Mouse (Mus musculus): ENCODE results near the gene Larp1. TPM values are rescaled to one million over a fixed set of nuclear protein-coding genes. Genes with fewer than 3 reads are reported as not detected.
A peak's percentile ranks its signal among the peaks of the same experiment; 100 is the strongest.

Gene Larp1
- polyA plus RNA-seq, 1 experiment from 2014 or later, result 18.5 TPM

- H3K4me2 ChIP-seq (ENCODE audit: low read length), result peak overlapping the region; percentile 53
- no peak for ATAC-seq
- peak overlapping the region; percentile 90 for H3K9ac ChIP-seq (replicated peaks; ENCODE audit: low read depth, low read length)
- no peaks in the 10 kb centered on the region for H3K27me3 ChIP-seq (replicated peaks; ENCODE audit: control insufficient read depth, insufficient read depth, low read length)
- 1% methylated on average over 16 of the region's 16 CpGs for WGBS
- H3K27ac ChIP-seq (ENCODE audit: low read length), result no peak overlapping the region; the same call in 1 of the 2 replicates
- H3K4me1 ChIP-seq (replicated peaks; ENCODE audit: control insufficient read depth, insufficient read depth, low read length), result peaks cover 22% of the 10 kb centered on the region
- no peaks in the 10 kb centered on the region for H3K36me3 ChIP-seq (ENCODE audit: control insufficient read depth, insufficient read depth)
- H3K4me3 ChIP-seq (replicated peaks; ENCODE audit: low read length), result peak overlapping the region; percentile 83
- no peaks in the 10 kb centered on the region for H3K9me3 ChIP-seq (ENCODE audit: control insufficient read depth, low read length)
Measured at GRCm38 (mm10) chr11:58010226-58010781, 1.4 kb downstream of the Larp1 start.

GRCm38 (mm10) chr11:58010930-58011329 is 2.1 kb downstream of the Larp1 start:
- ATAC-seq, result no peak
- WGBS, result 74% methylated on average over 1 of the region's 1 CpGs
- Histone ChIP-seq H3K27ac (ENCODE audit: low read length) (no peak overlapping the region), H3K9me3 (ENCODE audit: control insufficient read depth, low read length) (no peaks in the 10 kb centered on the region), H3K4me2 (ENCODE audit: low read length) (peak overlapping the region; percentile 53), H3K4me1 (replicated peaks; ENCODE audit: control insufficient read depth, insufficient read depth, low read length) (peaks cover 22% of the 10 kb centered on the region), H3K27me3 (replicated peaks; ENCODE audit: control insufficient read depth, insufficient read depth, low read length) (no peaks in the 10 kb centered on the region), H3K4me3 (replicated peaks; ENCODE audit: low read length) (peak overlapping the region; percentile 18), H3K9ac (replicated peaks; ENCODE audit: low read depth, low read length) (no peak overlapping the region), H3K36me3 (ENCODE audit: control insufficient read depth, insufficient read depth) (no peaks in the 10 kb centered on the region)

- Histone ChIP-seq H3K9ac (replicated peaks; ENCODE audit: low read depth, low read length) (no peak overlapping the region), H3K4me3 (replicated peaks; ENCODE audit: low read length) (no peak overlapping the region), H3K27me3 (replicated peaks; ENCODE audit: control insufficient read depth, insufficient read depth, low read length) (no peaks in the 10 kb centered on the region), H3K4me1 (replicated peaks; ENCODE audit: control insufficient read depth, insufficient read depth, low read length) (peaks cover 29% of the 10 kb centered on the region), H3K9me3 (ENCODE audit: control insufficient read depth, low read length) (no peaks in the 10 kb centered on the region), H3K27ac (ENCODE audit: low read length) (no peak overlapping the region), H3K4me2 (ENCODE audit: low read length) (no peak overlapping the region), H3K36me3 (ENCODE audit: control insufficient read depth, insufficient read depth) (no peaks in the 10 kb centered on the region)
- WGBS, result 81% methylated on average over 4 of the region's 4 CpGs
- ATAC-seq, result no peak
Measured at GRCm38 (mm10) chr11:58011813-58012212, 2.9 kb downstream of the Larp1 start.

GRCm38 (mm10) chr11:58012674-58013073 is 3.8 kb downstream of the Larp1 start:
- Histone ChIP-seq H3K36me3 (ENCODE audit: control insufficient read depth, insufficient read depth) (no peaks in the 10 kb centered on the region), H3K4me2 (ENCODE audit: low read length) (no peak overlapping the region), H3K9me3 (ENCODE audit: control insufficient read depth, low read length) (no peaks in the 10 kb centered on the region), H3K27ac (ENCODE audit: low read length) (no peak overlapping the region), H3K27me3 (replicated peaks; ENCODE audit: control insufficient read depth, insufficient read depth, low read length) (no peaks in the 10 kb centered on the region), H3K4me1 (replicated peaks; ENCODE audit: control insufficient read depth, insufficient read depth, low read length) (peaks cover 36% of the 10 kb centered on the region), H3K9ac (replicated peaks; ENCODE audit: low read depth, low read length) (no peak overlapping the region), H3K4me3 (replicated peaks; ENCODE audit: low read length) (no peak overlapping the region)
- 81% methylated on average over 1 of the region's 1 CpGs for WGBS
- ATAC-seq, result no peak

GRCm38 (mm10) chr11:58013100-58013499 is 4.2 kb downstream of the Larp1 start:
- Histone ChIP-seq H3K27ac (ENCODE audit: low read length) (no peak overlapping the region), H3K9ac (replicated peaks; ENCODE audit: low read depth, low read length) (no peak overlapping the region), H3K4me1 (replicated peaks; ENCODE audit: control insufficient read depth, insufficient read depth, low read length) (peaks cover 39% of the 10 kb centered on the region), H3K4me3 (replicated peaks; ENCODE audit: low read length) (no peak overlapping the region), H3K4me2 (ENCODE audit: low read length) (no peak overlapping the region), H3K36me3 (ENCODE audit: control insufficient read depth, insufficient read depth) (no peaks in the 10 kb centered on the region), H3K27me3 (replicated peaks; ENCODE audit: control insufficient read depth, insufficient read depth, low read length) (no peaks in the 10 kb centered on the region), H3K9me3 (ENCODE audit: control insufficient read depth, low read length) (no peaks in the 10 kb centered on the region)
- ATAC-seq, result no peak

GRCm38 (mm10) chr11:58014604-58015003 is 5.7 kb downstream of the Larp1 start:
- Histone ChIP-seq H3K4me3 (replicated peaks; ENCODE audit: low read length) (no peak overlapping the region), H3K27ac (ENCODE audit: low read length) (no peak overlapping the region), H3K27me3 (replicated peaks; ENCODE audit: control insufficient read depth, insufficient read depth, low read length) (no peaks in the 10 kb centered on the region), H3K4me1 (replicated peaks; ENCODE audit: control insufficient read depth, insufficient read depth, low read length) (peaks cover 39% of the 10 kb centered on the region), H3K4me2 (ENCODE audit: low read length) (no peak overlapping the region), H3K9ac (replicated peaks; ENCODE audit: low read depth, low read length) (no peak overlapping the region), H3K36me3 (ENCODE audit: control insufficient read depth, insufficient read depth) (no peaks in the 10 kb centered on the region), H3K9me3 (ENCODE audit: control insufficient read depth, low read length) (no peaks in the 10 kb centered on the region)
- no peak for ATAC-seq
- 87% methylated on average over 1 of the region's 1 CpGs for WGBS

GRCm38 (mm10) chr11:58015339-58015738 is 6.5 kb downstream of the Larp1 start:
- WGBS, result 69% methylated on average over 2 of the region's 2 CpGs
- H3K9ac ChIP-seq (replicated peaks; ENCODE audit: low read depth, low read length), result no peak overlapping the region
- H3K27me3 ChIP-seq (replicated peaks; ENCODE audit: control insufficient read depth, insufficient read depth, low read length), result no peaks in the 10 kb centered on the region
- no peaks in the 10 kb centered on the region for H3K36me3 ChIP-seq (ENCODE audit: control insufficient read depth, insufficient read depth)
- H3K4me1 ChIP-seq (replicated peaks; ENCODE audit: control insufficient read depth, insufficient read depth, low read length), result peaks cover 36% of the 10 kb centered on the region
- no peak overlapping the region for H3K4me2 ChIP-seq (ENCODE audit: low read length)
- no peaks in the 10 kb centered on the region for H3K9me3 ChIP-seq (ENCODE audit: control insufficient read depth, low read length)
- no peak for ATAC-seq
- H3K27ac ChIP-seq (ENCODE audit: low read length), result no peak overlapping the region
- no peak overlapping the region for H3K4me3 ChIP-seq (replicated peaks; ENCODE audit: low read length)

- Histone ChIP-seq H3K4me2 (ENCODE audit: low read length) (no peak overlapping the region), H3K27ac (ENCODE audit: low read length) (no peak overlapping the region), H3K9ac (replicated peaks; ENCODE audit: low read depth, low read length) (no peak overlapping the region), H3K4me3 (replicated peaks; ENCODE audit: low read length) (no peak overlapping the region), H3K27me3 (replicated peaks; ENCODE audit: control insufficient read depth, insufficient read depth, low read length) (no peaks in the 10 kb centered on the region), H3K9me3 (ENCODE audit: control insufficient read depth, low read length) (no peaks in the 10 kb centered on the region), H3K36me3 (ENCODE audit: control insufficient read depth, insufficient read depth) (no peaks in the 10 kb centered on the region), H3K4me1 (replicated peaks; ENCODE audit: control insufficient read depth, insufficient read depth, low read length) (peaks cover 31% of the 10 kb centered on the region)
- WGBS, result 62% methylated on average over 3 of the region's 3 CpGs
- no peak for ATAC-seq
Measured at GRCm38 (mm10) chr11:58016371-58016770, 7.5 kb downstream of the Larp1 start.

GRCm38 (mm10) chr11:58017422-58017821 is 8.6 kb downstream of the Larp1 start:
- no peak for ATAC-seq
- Histone ChIP-seq H3K36me3 (ENCODE audit: control insufficient read depth, insufficient read depth) (no peaks in the 10 kb centered on the region), H3K4me3 (replicated peaks; ENCODE audit: low read length) (no peak overlapping the region), H3K27me3 (replicated peaks; ENCODE audit: control insufficient read depth, insufficient read depth, low read length) (no peaks in the 10 kb centered on the region), H3K4me1 (replicated peaks; ENCODE audit: control insufficient read depth, insufficient read depth, low read length) (peaks cover 25% of the 10 kb centered on the region), H3K9ac (replicated peaks; ENCODE audit: low read depth, low read length) (no peak overlapping the region), H3K9me3 (ENCODE audit: control insufficient read depth, low read length) (no peaks in the 10 kb centered on the region), H3K27ac (ENCODE audit: low read length) (no peak overlapping the region), H3K4me2 (ENCODE audit: low read length) (no peak overlapping the region)
- 87% methylated on average over 1 of the region's 1 CpGs for WGBS

GRCm38 (mm10) chr11:58018287-58018686 is 9.4 kb downstream of the Larp1 start:
- Histone ChIP-seq H3K27ac (ENCODE audit: low read length) (no peak overlapping the region), H3K4me3 (replicated peaks; ENCODE audit: low read length) (no peak overlapping the region), H3K9ac (replicated peaks; ENCODE audit: low read depth, low read length) (no peak overlapping the region), H3K27me3 (replicated peaks; ENCODE audit: control insufficient read depth, insufficient read depth, low read length) (no peaks in the 10 kb centered on the region), H3K9me3 (ENCODE audit: control insufficient read depth, low read length) (no peaks in the 10 kb centered on the region), H3K36me3 (ENCODE audit: control insufficient read depth, insufficient read depth) (no peaks in the 10 kb centered on the region), H3K4me1 (replicated peaks; ENCODE audit: control insufficient read depth, insufficient read depth, low read length) (peaks cover 25% of the 10 kb centered on the region), H3K4me2 (ENCODE audit: low read length) (no peak overlapping the region)
- 86% methylated on average over 2 of the region's 2 CpGs for WGBS
- no peak for ATAC-seq
